Mouse (Mus musculus) embryonic fibroblast, embryonic 13.5 days (primary cell): ENCODE data around the gene Btg1-ps2.
"Not testable (repeated sequence)": the region's sequence is repeated elsewhere in the genome, so short reads cannot be mapped to it uniquely, and the experiment has no call there.

Source experiments
- CTCF ChIP-seq: IDR thresholded peaks from 2 replicates; pipeline ENCODE4 v1.5.1; 2011; ENCODE audit warnings: mild to moderate bottlenecking, control low read depth, low read length, moderate library complexity, borderline replicate concordance; ENCODE audit not compliant: insufficient read depth
- POLR2A ChIP-seq: IDR thresholded peaks from 2 replicates; pipeline ENCODE4 v1.6.1; 2011; ENCODE audit warnings: low read depth, mild to moderate bottlenecking, control low read depth, low read length, moderate library complexity

GRCm38 (mm10) chrX:38043014-38043413, at the start of gene Btg1-ps2:
- TF ChIP-seq CTCF, POLR2A: not testable (repeated sequence)
